Mouse (Mus musculus) large intestine, adult 2 months (tissue): Measurements from ENCODE around the gene Kcnq1. TPM values are rescaled to one million over a fixed set of nuclear protein-coding genes. Genes with fewer than 3 reads are reported as not detected.

ENCODE experiments used
- DNase-seq: peaks from one replicate; pipeline ENCODE4 v3.0.0-alpha.2; 2012; ENCODE audit warnings: low read depth, low spot score
- WGBS: fragments of 180-500 bp; shearing (Covaris S2); methylation state at CpG from one replicate; pipeline ENCODE4 v1.1.7; 2018; 5-methylcytosine and 5-hydroxymethylcytosine counted together
- polyA plus RNA-seq: library from polyadenylated mRNA; depleted of rRNA; stranded (reverse); fragments of >200 nt; gene quantifications from 2 replicates; pipeline ENCODE4 v1.2.3, GENCODE M21; 2012

Kcnq1 gene
- polyA plus RNA-seq, 1 experiment: 52.6 TPM

DNA sequence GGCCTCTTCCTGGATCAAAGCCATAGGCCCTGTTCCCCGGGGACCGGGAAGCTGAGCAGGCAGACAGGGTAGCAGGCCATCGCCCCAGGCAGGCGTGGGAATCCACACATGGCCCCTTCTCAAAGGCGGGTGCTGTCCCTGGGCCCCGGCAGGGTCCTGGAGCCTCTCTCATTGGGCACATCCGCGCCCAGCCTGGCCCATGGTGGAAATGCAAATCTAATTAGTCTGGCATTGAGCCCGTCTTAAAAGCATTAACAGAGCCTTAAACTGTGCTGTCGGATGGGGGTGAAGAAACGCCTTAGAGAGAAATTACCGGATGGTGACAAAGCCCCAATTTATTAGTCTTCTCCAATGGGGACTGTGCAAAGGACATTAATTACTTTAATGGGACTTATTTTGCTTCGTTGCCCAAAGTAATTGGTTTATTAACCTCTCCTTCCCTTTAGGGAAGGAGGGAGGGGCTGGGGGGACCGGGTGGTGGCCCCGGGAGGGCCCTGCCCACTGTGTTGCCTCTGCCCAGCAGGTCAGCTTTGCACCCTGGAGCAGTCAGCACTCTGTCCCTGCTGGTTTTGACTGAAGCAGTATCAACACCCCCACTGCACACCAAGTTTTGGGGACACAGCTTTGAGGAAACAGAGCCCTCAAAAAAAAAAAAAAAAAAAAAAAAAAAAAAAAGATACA lies 234.6 kb downstream of the Kcnq1 start:
- 35% methylated on average over 15 of the region's 15 CpGs for WGBS
- no peak for DNase-seq

DNA sequence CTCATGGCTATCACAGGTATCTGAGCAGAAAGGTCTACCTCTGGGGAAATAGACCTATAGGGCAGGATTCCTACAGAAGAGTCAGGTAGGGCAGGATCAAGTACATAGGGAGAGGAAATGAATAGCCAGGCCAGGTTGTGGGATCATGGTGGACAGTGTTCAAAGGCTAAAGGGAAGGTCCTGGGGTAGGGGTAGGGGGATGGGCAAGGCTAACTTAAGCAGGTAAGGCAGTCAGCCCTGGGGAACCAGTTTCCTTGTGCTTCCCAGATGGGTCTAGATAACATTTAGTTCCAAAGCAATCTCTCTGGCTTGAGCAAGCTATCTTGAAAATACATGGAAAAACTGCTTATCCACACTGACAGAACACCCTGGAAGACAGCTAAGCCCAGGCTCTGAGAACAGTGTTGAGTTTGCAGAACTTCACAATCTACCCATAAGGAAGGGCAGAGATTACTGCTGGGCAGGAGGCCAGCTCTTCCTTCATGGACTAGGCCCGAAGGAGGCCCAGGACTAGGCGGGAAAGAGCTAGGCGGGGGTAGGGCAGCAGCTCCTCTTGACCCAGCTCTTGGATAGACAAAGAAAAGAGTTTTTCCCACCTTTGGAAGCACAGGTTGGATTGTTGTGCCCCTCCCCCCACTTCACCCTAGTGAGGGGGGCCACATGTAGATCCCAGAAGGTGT lies 235.3 kb downstream of the Kcnq1 start:
- DNase-seq: peak; percentile 28
- 47% methylated on average over 3 of the region's 3 CpGs for WGBS

DNA sequence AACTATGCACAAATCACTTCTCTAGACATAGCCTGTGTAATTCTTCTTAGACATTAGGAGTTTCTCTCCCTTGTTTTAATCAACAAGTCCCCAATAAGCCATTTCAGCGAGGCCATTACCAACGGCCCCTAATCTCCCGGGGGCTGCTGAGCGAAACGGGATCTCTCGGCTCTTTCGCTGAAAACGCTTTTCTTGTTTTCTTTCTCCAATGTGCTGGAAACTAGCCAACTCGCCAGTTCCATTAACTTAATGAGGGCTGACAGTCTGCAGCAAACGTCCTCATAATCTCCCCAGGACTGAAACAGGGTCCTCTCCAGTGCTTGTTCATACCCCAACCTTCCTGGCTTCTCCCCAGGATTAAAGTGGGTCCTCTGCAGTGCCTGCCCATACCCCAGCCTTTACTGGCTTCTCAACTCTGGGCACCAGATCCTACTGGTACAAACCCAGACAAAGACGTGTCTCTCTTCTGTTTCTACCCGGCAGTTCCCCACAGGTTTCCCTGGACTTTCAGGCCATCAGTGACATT lies 237.7 kb downstream of the Kcnq1 start:
- WGBS: 66% methylated on average over 12 of the region's 12 CpGs
- DNase-seq: no peak

DNA sequence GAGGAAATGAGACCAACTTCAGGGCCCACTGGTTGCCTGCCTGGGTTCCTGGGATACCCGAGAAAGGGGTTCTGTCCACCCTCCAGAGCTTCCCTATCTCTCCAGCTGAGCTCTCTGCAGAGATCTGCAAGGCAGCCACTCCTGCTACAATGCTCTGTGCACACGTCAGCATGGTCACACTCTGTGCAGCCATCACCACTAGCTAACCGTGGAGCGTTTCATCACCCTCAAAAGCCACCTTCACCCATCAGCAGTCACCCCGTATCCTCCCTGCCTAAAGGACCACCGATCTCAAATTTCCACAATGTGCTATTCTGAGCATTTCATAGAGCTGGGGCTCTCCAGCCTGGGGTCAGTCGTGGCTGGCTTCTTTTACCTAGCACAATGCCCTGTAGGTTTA lies 243.1 kb downstream of the Kcnq1 start:
- no peak for DNase-seq
- 91% methylated on average over 7 of the region's 7 CpGs for WGBS

DNA sequence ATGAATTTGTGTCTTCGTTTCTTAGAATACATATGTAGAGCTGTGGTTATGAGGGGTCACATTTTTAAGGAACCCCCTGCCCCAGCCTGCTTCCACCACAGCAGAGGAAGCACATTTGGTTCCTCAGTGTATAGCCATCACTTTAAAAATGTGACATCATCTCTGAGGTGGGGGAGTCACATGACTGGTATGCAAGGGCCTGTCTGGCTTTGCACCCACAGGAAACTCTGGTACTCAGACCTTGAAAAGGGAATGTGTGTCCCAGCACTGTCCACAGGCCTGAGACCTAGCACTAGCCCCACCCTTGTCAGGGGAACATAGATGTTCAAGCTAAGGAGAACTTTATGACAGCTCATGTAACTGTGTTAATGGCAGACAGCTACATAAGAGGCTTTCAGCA lies 243.7 kb downstream of the Kcnq1 start:
- DNase-seq: no peak
- WGBS: 90% methylated on average over 1 of the region's 1 CpGs

DNA sequence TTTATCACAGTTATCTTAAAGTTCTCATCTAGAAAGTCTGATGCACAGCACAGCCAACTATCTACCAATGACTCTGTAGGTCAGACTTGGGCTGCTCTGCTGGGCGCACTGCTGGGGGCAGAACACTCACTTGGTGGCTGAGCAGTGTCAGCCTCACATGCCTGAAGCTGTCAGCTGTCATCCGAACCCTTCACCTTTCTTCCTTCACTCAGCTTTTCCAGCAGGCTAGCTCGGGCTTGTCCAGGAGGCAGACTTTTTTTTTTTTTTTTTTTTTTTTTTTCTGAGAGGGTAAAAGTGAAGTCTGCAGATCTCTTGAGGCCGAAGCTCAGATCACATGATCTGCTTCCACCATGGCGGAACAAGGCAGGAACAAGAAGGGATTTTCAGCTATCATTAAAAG lies 249.7 kb downstream of the Kcnq1 start:
- 84% methylated on average over 5 of the region's 5 CpGs for WGBS
- no peak for DNase-seq

DNA sequence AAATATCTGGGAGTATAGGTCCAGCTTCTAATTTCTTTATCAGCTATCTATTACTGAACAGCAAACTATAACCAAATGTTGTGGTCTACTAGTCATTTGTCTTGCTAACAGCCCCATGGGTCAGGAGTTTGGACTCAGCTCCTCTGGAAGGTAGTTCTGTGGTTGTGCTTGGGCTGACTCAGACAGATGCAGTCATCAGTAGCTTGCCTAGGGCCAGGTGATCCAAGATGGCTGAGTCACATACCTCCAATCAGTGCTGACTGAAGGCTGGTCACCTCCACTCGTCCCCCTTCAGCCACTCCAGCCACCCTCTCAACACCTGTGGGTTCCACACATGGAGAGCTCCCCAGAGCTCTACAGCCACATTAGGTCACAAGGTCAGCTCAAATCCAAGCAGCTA lies 250.9 kb downstream of the Kcnq1 start:
- no peak for DNase-seq
- WGBS: 74% methylated on average over 1 of the region's 1 CpGs

DNA sequence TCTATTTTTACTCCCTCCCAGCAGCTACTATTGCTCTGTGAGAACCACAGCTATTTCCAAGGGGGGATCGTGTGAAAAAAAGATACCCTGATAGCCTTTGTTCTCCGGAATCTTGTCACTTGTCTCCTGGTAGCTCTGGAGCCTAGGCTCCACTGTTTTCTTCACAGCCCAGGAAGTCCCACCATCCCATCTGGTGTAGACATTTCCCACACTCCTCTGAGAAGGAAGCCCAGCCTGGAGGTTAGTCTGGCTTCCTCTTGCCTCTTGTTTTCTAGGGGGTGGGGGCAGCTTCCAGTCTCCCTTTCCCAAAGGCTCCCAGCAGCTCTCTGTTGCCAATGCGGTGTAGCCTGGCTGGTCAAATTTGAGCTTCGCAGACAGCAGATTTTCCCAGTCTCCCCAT lies 251.7 kb downstream of the Kcnq1 start:
- DNase-seq: no peak

DNA sequence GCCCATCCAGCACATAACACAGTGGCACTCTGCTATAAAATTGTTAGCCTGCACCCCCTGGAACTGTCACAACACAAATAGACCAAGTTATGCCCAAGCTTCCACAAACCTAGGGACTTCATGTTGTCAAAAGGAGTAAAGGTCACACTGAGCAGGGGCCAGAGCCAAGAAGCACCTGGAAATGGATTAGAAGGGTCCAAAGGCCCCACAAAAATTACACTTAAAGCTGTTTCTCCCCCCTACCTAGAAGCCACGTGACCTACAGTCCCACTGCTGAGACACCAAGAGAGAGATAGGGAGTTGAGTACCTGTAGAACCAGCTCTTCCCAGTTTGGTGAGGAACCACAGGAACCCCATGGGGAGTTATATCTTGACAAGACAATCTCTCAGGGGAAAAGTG lies 253.6 kb downstream of the Kcnq1 start:
- WGBS: 59% methylated on average over 1 of the region's 1 CpGs
- no peak for DNase-seq

More for the DNA sequence above, 251.7 kb downstream of the Kcnq1 start:
- 85% methylated on average over 4 of the region's 4 CpGs for WGBS

DNA sequence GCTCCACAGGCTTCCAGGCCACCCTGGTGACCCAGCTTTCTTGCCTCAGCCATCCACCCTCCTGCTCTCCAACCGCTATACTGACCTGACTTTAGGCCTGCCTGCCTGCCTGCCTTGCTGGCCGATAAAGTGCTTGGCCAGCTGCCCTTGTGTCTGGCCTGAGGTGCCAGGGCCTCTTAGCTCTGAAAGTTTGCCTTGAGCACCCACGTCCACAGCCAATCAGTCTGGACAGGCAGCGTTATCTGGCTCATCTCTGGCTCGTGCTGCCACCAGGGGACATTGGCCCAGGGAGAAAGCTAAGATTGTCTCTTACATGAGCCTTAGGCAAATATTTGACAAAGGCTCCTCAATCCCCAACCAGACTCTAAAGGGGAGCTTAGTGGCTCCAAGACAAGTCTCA lies 254.6 kb downstream of the Kcnq1 start:
- no peak for DNase-seq
- WGBS: 76% methylated on average over 5 of the region's 5 CpGs

DNA sequence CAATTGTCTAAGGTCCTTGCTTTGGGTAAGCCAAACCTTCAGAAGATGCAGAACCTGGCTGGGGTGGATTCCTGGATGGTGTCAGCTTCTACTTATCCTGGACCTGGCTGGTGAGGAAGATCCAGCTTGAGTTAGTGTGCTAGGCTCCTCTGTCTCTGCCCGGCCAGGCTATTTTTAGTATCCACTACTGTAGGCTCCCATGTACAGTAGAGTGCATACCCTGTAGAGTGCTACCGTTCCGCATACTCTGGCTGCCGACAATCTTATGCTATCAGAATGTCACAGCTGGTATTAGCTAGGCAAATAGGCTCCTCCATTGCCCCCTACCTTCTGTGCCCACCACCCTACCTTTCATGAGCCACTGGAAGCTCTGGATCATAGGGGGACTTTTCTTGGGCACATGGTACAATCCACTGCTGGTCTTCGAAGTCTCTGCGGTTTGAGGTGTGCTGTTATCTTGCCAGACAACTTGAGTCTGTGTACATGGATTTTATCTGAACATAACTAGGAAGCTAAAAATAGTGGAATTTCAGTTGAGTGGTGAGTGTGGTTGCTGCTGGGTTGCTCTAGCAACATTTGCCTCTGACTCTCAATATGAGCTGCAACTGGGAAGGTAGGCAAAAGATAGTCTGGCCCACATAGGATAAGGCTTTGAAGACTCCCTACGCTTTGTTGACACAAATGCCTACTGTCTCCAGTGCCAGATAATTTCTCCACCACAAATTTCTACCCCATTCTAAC lies 258.1 kb downstream of the Kcnq1 start:
- 95% methylated on average over 7 of the region's 7 CpGs for WGBS
- no peak for DNase-seq

DNA sequence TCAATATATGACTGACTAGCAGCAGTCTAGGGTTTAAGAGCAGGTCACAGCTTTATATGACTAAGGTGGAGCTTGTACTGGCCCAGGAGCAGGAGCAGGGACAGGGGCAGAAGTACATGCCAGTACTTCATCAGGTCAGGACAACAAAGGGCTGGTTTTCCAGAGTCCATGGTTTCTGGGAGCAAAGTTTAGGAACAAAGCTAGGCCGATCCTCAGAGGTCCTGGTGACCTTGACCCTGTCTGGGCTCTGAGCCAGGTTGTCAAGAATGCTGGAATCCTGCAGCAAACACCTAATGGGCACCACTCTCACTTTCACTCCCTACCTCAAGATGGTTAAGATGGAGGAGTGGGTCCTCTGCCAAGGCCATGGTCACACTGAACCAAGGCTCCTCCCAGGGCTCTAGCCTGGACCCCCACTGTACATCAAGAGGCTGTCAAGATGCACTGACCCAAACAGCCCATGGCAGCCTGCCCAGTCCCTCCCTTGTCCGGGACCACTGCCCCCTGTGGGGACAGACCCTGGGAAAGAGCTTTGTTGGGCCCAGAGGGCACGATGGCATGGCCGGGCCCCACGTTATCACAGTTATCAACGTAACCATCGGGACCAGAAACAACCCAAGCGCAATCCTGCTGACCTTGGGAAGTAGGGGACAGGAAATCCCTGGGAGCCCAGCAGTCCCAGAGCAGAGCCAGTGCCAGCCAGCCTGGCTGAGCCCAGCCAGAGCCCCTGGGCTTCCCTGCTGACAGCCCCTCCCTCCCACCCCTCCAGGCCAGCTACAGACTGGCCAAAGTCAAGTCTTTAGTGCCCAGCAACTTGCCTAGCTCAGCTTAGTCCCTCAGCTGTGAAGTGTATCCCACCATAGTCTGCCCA lies 259.0 kb downstream of the Kcnq1 start:
- 86% methylated on average over 8 of the region's 8 CpGs for WGBS

DNA sequence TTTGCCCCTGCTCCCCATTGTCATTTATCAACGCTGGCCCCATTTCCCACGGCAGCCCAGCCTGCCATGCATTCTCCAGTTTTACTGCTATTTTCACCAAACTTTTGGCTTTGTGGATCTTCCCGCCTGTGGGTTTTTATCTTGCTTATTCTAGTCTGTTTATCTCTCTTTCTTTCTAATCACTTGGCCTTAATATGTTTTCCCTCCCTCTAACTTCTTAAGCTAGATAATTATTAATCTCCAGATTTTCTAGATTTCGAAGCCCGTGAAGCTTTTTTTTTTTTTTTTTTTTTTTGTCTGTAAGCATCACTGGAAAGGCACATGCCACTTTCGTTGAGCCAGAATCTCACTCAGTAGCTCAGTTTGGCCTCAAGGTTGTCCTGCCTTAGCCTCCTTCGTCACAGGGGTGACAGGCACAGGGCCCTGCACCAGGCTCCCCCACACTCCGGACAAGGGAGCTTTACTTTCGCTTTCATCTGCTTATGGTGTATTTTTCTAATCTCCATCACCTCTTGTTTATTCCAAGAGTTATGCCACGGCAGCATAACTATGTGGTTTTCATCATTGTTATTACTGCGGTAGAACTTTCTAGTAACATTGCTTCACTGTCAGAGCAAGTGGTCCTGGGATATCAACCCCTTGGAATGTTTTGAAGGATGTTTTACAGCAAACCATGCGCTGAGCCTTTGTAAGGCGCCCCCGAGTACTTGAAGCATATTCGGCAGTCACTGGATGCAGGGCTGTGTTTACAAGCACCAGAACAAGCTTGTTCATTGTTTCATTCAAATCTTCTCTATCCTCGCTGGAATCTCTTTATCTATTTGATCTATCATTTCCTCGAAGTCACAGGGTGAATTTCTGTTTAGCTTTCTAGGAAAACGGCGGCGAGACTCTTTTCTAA lies 261.5 kb downstream of the Kcnq1 start:
- WGBS: 56% methylated on average over 20 of the region's 20 CpGs
- DNase-seq: no peak

More for the DNA sequence above, 259.0 kb downstream of the Kcnq1 start:
- no peak for DNase-seq

DNA sequence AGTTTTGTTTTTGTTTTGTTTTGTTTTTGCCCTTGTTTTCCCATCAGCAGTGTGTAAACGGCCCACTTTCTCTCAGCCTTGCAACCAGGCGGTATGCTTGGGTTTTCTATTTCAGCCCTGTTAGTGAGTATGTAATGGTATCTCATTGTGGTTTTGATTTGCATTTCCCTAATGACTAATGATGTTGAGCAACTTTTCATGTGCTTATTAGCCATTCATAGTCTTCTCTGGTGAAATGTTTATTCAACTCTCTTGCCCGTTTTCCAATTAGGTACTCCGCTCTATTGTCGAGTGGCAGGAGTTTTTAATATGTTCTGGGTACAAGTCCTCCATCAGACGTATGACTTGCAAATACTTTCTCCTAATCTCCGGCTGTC lies 262.1 kb downstream of the Kcnq1 start:
- DNase-seq: no peak
- WGBS: 70% methylated on average over 7 of the region's 7 CpGs

DNA sequence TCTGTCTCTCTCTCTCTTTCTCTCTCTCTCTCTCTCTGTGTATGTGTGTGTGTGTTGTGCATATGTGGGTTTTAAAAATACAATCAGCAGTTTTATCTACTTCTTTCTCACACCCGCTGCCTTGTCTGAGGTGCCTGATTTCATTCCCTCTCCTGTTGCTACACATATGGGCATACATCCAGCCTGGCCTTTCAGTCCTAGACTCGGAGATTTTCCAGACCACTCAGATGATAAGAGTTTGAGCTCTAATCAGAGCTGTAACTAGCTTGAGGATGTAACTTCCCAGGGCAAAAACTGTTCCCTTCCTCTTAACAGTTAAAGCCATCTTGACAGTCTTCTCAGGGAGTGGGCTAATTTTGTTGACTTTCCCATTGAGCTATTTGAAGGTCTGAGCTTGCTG lies 265.2 kb downstream of the Kcnq1 start:
- WGBS: 78% methylated on average over 2 of the region's 2 CpGs
- no peak for DNase-seq

DNA sequence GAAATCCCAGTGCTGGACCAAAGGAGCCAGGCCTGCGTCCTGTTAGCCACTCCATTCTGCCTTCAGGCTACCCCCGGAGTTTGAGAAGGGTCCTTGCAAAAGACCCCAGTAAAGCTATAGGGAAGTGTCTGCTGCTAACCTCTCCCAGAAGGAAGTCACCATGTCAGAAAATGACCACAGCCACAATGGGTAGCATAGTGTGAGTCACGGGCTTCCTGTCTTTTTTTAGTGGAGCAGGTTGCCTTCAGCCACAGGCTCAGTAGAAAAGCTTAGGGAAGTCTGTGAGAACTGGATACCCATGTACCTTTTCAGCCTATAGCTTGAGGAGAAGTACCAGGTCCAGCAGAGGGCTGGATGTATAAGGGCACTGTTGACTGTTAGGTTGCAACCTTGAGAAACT lies 267.1 kb downstream of the Kcnq1 start:
- no peak for DNase-seq
- 79% methylated on average over 3 of the region's 3 CpGs for WGBS

DNA sequence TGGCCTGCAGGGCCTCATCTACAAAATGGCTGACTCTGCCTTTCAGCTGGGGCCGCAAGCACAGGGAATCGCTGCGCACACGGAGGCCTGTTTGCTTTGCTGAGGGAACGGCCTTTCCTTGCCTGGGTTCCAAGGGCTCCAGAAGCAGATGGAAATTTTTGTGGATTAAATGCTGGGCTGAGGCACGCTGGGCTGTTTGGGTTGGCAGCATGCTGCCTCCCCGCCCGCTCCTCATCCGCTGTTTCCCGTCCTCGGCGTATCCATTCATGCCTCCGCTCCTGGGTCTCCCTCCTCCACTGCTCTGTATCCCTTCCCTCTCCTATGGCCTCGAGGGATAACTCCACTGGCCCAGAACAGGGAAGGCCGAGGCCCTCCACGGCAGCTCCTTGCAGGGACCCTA lies 269.8 kb downstream of the Kcnq1 start:
- no peak for DNase-seq
- WGBS: 83% methylated on average over 16 of the region's 16 CpGs

DNA sequence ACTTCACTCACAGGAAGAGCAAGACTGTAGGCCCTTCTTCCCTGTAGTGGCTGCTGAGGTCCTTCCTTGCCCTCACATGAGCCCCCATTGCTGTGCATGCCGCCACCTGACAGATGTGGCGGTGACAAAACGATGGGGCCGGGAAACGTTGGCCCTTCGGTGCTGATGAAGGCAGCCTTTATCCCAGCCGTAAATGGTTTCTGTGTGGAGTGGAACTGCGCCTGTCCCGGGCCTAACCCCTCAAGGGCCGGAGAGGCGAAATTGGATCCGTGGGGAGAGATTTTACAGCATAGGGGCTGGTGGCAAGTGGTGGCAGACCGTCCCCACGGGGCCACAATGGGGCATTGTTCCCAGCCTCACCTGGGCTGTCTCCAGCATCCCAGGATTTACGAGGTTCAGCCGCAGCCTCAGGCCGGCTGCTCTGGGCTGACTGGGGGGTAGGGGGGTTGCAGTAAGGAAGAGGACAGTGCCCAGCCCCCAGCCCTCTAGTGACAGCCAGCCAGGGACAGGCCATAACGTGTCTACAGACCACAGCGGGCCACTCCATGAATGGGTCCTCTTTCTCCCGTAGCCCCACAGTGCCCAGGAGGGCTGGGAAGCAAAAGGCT lies 274.4 kb downstream of the Kcnq1 start:
- 76% methylated on average over 20 of the region's 20 CpGs for WGBS
- DNase-seq: no peak
